Mouse (Mus musculus) gastrocnemius, postnatal 10 days (tissue): Measurements from ENCODE around the gene Cabcoco1. TPM values are rescaled to one million over a fixed set of nuclear protein-coding genes. Genes with fewer than 3 reads are reported as not detected.

Experiments used
- DNase-seq: peaks from one replicate; pipeline ENCODE4 v3.0.0; 2021; ENCODE audit warnings: mixed read lengths
- long read RNA-seq, 2 experiments: library from polyadenylated mRNA; stranded (forward); transcript quantifications; one replicate each; pipeline ENCODE4 v2.0.0; 2021
- total RNA-seq, 2 experiments: library from RNA; stranded (reverse); gene quantifications; 2 replicates each; pipeline ENCODE4 v1.2.3; 2021

Cabcoco1 gene
- 1 to 10 TPM in 1 of 2 experiments, under 1 TPM in 1; 0.70 to 1.2 TPM for total RNA-seq
- long read RNA-seq, experiment 1, partial matches to known transcripts, result 0 of 1 reads
- long read RNA-seq, experiment 1, other reads (novel, unspliced or antisense), result 0 of 1 reads
- long read RNA-seq, experiment 2, partial matches to known transcripts, result 0 of 1 reads
- long read RNA-seq, experiment 2, other reads (novel, unspliced or antisense), result 0 of 1 reads

DNA sequence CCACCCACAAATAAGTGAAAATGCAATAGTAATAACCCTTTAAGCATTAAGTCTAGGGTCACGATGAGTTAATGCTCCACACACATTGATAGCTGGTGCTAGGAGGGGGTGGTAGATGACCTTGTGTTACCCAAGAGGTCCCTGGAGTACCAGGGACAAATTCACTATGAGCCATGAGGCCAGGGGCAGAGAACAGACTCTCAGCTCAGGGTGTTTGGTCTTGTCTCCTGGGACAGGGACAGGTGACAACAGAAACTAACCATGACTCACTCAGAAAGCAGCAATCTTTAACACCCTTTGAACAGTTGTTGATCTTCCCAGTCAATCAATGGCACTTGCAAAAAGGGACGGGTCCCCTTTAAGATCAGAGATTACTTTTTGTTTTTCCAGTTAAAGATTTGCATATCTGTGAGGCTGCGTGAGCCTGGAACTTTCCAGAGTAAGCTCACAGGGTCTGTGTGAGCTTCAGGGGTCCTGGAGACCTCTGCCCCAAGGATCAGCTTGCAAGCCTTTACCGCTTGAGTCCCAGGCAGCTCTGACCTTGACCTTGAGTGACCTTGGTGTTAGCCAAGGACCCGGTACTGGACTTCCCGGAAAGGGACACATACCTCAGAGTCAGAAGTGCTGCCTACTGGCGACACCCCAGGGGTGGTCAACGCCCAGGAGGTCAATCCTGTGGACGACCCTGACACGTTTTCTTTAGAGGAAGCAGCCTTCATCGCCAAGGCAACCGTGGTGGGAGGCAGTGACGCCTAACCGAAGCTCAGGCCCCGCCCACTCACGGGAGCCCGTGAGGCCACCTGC, at the start of gene Cabcoco1:
Gene Cabcoco1, minus strand, starts transcription at position 758 of the 804 bp plus-strand sequence.
- peak; percentile 17 for DNase-seq

DNA sequence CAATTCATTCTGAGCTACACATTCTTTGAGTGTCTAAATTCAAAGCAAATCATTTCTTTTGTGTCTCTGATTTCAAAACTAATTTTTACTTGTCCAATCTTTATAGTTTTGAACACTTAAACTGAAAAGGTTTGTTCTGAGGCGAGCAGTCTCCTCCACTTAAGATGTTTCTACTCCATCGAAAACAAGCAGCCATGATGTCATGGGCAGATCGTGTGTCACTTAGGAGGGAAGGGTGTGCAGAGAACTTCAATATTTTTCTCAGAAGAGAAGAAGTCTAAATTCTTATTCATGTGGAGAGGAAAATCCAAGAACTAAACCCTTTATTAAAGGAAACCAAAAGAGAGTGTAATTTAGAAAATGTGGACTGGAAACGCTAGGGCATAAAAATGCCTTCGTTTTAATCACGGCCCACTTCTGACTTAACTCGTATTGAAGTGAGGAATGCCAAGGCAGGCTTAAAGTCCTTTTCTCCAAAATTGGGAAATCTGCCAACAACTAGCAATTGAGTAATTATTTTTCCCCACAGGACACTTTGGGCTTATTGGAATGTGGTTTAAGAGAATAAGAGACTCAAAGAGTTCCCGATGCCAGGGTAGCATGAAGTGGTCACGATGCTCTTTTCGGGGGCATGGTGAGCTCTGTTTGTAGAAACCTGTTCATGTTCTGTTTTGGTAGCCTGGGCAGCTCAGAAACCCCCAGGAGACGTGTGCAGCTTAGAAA, 48.0 kb upstream of the Cabcoco1 start:
- no peak for DNase-seq

GRCm38 (mm10) chr10:68587416-68588040, 45.8 kb upstream of the Cabcoco1 start:
- DNase-seq, result no peak

DNA sequence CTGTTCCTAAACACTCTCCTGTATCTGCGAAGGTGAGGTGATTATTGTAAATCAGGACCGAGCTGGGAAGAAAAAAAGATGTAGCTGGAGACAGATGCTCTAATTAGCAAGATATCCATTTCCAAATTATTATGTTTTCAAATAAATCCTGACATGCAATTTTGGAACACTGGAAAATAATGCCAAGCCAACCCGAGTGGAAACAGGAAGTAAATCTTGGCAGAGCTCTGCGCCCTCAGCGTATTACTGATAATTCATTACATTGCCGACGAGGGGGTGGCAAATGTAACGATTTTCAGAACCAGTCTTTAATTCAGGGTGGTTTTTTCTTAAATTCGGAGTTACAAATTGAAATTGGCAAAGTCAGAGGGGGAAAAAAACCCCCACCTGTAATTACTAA, 35.6 kb upstream of the Cabcoco1 start:
- no peak for DNase-seq

GRCm38 (mm10) chr10:68568172-68568571, 26.5 kb upstream of the Cabcoco1 start:
- DNase-seq, result no peak

- DNase-seq, result no peak
These were observed 20.6 kb upstream of the Cabcoco1 start for GRCm38 (mm10) chr10:68562344-68562743.

GRCm38 (mm10) chr10:68558828-68559219, 17.1 kb upstream of the Cabcoco1 start:
- no peak for DNase-seq

DNA sequence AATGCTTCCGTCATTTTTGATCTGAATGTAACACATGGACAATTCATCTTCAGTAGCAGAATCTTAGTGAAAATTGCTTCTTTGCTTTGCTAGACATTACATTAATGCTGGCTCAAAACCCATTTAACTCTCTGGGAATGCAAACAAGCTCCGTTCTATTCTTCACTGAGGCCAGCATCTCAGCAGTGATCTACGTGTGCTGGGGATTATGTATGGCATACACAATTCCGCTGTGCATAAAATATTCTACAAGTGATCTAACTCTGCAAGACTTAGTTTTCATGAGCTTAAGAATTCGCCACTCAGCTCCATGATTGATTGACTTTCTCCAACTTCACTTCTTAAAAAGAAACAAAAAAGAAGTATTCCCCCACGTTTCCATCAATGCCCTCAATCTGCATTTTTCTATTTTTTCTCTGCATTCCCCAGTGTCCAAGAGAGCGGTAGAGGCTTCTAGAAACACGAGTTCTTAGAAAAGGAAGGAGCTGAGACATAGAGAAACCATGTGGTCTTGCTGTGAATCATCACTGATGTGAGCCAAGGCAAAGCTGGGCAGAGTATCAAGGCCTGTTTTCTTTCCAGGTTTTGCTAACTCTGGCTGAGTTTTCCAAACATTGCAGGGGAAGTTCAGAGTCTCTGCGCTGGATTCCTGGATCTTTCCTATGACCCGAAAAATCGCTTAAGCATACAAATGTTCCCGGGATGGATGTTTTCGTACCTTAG, 16.6 kb upstream of the Cabcoco1 start:
- peak; percentile 74 for DNase-seq

- DNase-seq, result no peak
These were observed 12.0 kb upstream of the Cabcoco1 start for GRCm38 (mm10) chr10:68553677-68554076.

- DNase-seq, result no peak
These were observed 10.9 kb upstream of the Cabcoco1 start for GRCm38 (mm10) chr10:68552556-68552955.

DNA sequence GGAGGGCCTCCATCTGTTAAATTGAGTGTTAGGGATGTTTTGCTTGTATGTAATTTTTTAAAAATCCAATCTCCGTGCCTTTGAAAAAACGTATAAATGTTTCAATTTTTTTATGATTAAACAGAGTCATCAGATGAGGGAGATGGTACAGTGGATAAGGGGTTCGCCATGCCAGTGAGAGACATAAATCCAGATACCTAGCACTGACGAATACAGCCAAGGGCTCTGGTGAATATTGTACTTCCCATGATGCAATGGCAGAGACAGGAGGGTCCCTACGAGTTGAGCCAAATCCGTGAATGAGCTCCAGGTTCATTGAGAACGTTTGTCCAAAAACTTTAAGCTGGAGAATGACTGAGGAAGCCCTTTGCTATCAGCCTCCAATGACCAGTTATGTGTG, 9.6 kb upstream of the Cabcoco1 start:
- no peak for DNase-seq

- DNase-seq, result no peak
These were observed 9.1 kb upstream of the Cabcoco1 start for GRCm38 (mm10) chr10:68550668-68551267.

DNA sequence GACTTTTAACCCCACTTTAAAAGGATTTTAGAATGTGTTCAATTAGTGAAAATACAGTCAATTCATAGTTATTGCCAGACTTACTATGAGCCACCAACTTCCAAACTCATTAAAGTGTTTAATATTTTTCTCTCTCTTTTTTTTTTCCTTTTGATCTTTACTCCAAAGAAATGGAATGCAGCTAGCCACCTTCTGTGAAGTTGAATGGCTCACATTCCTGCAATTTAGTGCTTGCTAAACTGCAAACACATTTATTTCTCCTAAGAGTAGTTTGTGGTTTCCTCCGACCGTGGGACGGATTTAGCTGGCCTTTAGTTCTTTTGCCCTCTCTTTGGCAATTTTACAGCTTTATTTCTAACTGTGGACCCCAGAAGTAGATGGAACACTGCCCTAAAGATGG, 1.4 kb upstream of the Cabcoco1 start:
- DNase-seq, result no peak

- no peak for DNase-seq
These were observed 286 bp upstream of the Cabcoco1 start for GRCm38 (mm10) chr10:68541943-68542420.

DNA sequence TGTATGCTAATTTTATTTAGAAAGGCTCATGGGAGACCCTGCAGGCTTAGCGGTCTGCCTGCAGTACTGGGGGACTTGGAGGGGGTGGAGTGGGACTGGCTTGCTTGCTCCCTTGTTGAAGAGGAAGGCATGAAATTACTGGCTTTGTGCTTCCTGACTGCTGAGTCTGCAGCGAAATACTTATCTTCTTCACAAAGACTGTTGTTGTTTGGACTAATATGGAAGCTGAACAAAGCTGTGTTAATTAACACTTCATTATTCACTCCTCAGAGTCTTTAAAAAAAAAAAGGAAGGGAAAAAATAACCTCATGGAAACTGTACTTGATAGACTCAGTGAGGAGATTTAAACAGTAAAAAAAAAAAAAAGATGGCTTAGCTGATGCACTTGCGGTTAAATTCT, 1.1 kb downstream of the Cabcoco1 start:
- no peak for DNase-seq

- DNase-seq, result no peak
These were observed 4.3 kb downstream of the Cabcoco1 start for GRCm38 (mm10) chr10:68537261-68537950.

GRCm38 (mm10) chr10:68529364-68530049, 12.2 kb downstream of the Cabcoco1 start:
- no peak for DNase-seq

DNA sequence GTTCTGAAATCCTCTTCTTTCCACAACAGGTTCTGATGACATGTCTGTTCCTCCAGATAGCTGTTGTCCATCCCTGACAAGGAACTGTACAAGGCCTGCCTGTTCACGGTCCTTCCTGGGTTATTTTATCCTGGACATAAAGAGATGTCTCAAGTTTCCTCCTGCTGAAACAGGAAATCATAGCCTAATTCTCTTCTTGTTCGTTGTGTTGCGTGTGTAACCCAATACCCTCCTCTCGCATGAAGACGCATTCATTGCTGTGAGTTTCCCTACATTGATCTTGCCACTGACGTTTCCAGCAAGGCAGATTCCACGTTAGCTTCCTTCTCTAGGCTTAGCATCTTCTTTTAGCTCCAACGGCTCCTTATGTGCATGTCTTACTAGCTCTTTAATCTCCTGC, 12.7 kb downstream of the Cabcoco1 start:
- DNase-seq, result no peak

GRCm38 (mm10) chr10:68522106-68522505, 19.6 kb downstream of the Cabcoco1 start:
- DNase-seq, result no peak

- no peak for DNase-seq
These were observed 29.2 kb downstream of the Cabcoco1 start for GRCm38 (mm10) chr10:68512433-68513019.
